Mouse (Mus musculus) embryonic facial prominence, embryonic 12.5 days (tissue): Measurements from ENCODE around the gene Styk1. TPM values are rescaled to one million over a fixed set of nuclear protein-coding genes. Genes with fewer than 3 reads are reported as not detected.
A peak's percentile ranks its signal among the peaks of the same experiment; 100 is the strongest.
"Not testable (repeated sequence)": the region's sequence is repeated elsewhere in the genome, so short reads cannot be mapped to it uniquely, and the experiment has no call there.

Experiments
- ATAC-seq: fragments of 200-750 bp; cut with Nextera tagmentation; 2 replicates; pipeline ENCODE4 v1.8.0; 2017; ENCODE audit not compliant: insufficient number of reproducible peaks, insufficient read depth, low FRiP score, low TSS enrichment
- H3K27ac ChIP-seq: fragments of 300-500 bp; sonication (generic); 2 replicates; pipeline ENCODE4 v1.5.1; 2016; ENCODE audit warnings: mild to moderate bottlenecking
- H3K27me3 ChIP-seq: fragments of 300-500 bp; sonication (generic); 2 replicates; pipeline ENCODE4 v1.6.1; 2016; ENCODE audit warnings: mild to moderate bottlenecking, moderate library complexity
- H3K36me3 ChIP-seq: fragments of 300-500 bp; sonication (generic); 2 replicates; pipeline ENCODE4 v1.6.1; 2016; ENCODE audit warnings: mild to moderate bottlenecking
- H3K4me1 ChIP-seq: fragments of 300-500 bp; sonication (generic); 2 replicates; pipeline ENCODE4 v1.6.1; 2016
- H3K4me2 ChIP-seq: fragments of 300-500 bp; sonication (generic); replicated peaks from 2 replicates; pipeline ENCODE4 v1.6.1; 2016; ENCODE audit warnings: mild to moderate bottlenecking, moderate library complexity
- H3K4me3 ChIP-seq: fragments of 300-500 bp; sonication (generic); 2 replicates; pipeline ENCODE4 v1.5.1; 2016; ENCODE audit warnings: mild to moderate bottlenecking
- H3K9ac ChIP-seq: fragments of 300-500 bp; sonication (generic); 2 replicates; pipeline ENCODE4 v1.6.1; 2016; ENCODE audit warnings: mild to moderate bottlenecking, moderate library complexity
- H3K9me3 ChIP-seq: fragments of 300-500 bp; sonication (generic); 2 replicates; pipeline ENCODE4 v1.6.1; 2016; ENCODE audit warnings: mild to moderate bottlenecking, moderate library complexity
- WGBS: fragments of 180-500 bp; shearing (Covaris S2); methylation state at CpG from one replicate; pipeline ENCODE4 v1.1.7; 2016; 5-methylcytosine and 5-hydroxymethylcytosine counted together
- polyA plus RNA-seq: library from polyadenylated mRNA; unstranded; fragments of >200 nt; fragmentation: Nextera tagmentation; extraction: Ambion mirVana; gene quantifications from 2 replicates; pipeline ENCODE4 v1.2.1, GENCODE M21; 2016

Gene Styk1
- polyA plus RNA-seq, 1 experiment from 2014 or later, result 2.6 TPM

DNA sequence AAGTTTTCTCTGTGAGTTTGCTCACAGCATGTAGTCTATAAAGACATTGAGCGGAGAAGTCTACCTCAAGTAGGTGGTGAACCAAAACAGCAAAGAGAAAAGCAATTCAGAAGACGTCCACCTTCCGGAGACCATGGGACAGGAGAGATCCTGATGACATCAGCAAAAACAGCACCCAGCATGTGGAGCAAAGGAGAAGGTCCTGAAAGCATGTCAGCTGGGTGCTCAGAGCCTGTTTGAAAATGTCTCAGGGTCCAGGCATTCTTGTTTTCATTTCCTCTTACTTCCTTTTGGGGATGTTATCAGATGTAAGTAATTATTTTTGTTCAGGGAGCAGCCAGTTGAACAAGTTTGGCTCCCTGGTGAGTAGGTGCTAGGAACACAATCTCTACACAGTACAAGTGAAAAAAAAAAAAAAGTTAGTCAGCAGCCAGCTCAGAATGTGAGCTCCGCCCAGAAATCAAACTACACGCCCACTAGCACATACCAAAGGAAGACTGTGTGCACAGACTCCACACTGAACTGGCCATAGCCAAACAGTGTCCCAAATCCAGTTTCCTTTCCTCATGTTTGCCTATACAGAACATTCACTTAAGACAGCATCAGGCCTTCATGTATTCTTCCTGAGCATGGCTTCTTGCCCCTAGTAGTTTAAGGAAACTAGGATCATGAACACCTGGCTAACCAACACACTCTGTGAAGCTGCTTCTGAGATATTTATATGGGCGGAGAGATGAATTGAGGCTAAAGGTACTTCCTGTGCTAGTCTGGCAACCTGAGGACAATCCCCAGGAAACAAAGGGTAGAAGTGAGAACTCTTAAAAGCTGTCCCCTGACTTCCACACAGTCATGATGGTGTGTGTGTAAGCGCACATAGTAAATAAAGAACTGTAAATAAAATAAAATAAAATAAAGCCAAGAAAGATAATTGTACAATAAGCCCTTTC, 37.0 kb downstream of the Styk1 start:
- 0 out of 2 replicates have a peak, but pooled peaks cover 3% of the 10 kb centered on the region for H3K9me3 ChIP-seq
- no peaks in the 10 kb centered on the region for H3K36me3 ChIP-seq
- ATAC-seq, result no peak
- H3K27ac ChIP-seq, result no peak overlapping the region
- H3K27me3 ChIP-seq, result no peaks in the 10 kb centered on the region
- H3K9ac ChIP-seq, result no peak overlapping the region
- H3K4me2 ChIP-seq, result no peak overlapping the region
- 84% methylated on average over 7 of the region's 7 CpGs for WGBS
- no peak overlapping the region for H3K4me3 ChIP-seq
- no peaks in the 10 kb centered on the region for H3K4me1 ChIP-seq

DNA sequence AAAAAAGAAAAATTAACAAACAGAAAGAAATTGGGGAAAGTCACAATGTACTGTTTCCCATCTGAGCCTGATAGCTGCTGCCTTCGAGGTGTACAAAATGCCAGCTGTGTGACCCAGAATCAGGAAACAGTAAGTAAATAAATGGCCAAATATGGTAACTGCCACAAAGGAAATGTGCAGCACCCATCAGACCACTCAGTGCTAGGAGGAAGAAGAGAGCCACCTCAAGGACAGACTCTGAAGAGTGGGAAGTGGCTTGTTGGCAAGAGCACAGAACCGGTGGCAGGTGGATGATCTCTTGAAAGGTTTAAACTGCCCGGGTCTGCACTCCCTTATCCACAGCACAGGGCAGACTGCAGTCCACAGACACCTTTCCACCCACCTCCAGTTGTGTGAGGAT, 45.4 kb downstream of the Styk1 start:
- 66% methylated on average over 3 of the region's 3 CpGs for WGBS
- no peak overlapping the region for H3K4me2 ChIP-seq
- no peak overlapping the region for H3K9ac ChIP-seq
- no peaks in the 10 kb centered on the region for H3K27me3 ChIP-seq
- no peaks in the 10 kb centered on the region for H3K9me3 ChIP-seq
- no peaks in the 10 kb centered on the region for H3K36me3 ChIP-seq
- no peak for ATAC-seq
- no peak overlapping the region for H3K27ac ChIP-seq
- no peaks in the 10 kb centered on the region for H3K4me1 ChIP-seq
- no peak overlapping the region for H3K4me3 ChIP-seq

DNA sequence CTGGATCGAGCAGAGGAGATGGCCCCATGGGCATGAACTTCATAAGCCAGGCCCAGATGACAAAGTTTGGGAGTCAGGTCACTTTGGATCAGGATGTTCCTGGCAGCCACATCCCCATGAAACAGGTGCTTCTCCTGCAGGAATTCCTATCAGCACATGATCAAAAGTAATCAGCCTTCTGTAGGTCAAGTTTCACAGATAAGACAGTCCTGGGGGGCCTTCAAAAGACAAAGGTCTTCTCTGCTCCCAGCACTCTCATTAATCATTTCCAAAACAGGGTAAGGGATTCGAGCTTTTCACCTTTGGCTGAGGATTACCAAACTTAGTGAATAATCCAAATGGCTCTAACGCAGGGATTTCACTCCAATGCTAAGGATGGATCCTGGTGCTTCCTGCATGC, 48.6 kb downstream of the Styk1 start:
- no peak overlapping the region for H3K4me2 ChIP-seq
- no peaks in the 10 kb centered on the region for H3K4me1 ChIP-seq
- no peaks in the 10 kb centered on the region for H3K27me3 ChIP-seq
- no peak overlapping the region for H3K9ac ChIP-seq
- H3K9me3 ChIP-seq, result no peaks in the 10 kb centered on the region
- no peaks in the 10 kb centered on the region for H3K36me3 ChIP-seq
- no peak overlapping the region for H3K4me3 ChIP-seq
- no peak overlapping the region for H3K27ac ChIP-seq
- WGBS, result 52% methylated on average over 3 of the region's 3 CpGs
- no peak for ATAC-seq

DNA sequence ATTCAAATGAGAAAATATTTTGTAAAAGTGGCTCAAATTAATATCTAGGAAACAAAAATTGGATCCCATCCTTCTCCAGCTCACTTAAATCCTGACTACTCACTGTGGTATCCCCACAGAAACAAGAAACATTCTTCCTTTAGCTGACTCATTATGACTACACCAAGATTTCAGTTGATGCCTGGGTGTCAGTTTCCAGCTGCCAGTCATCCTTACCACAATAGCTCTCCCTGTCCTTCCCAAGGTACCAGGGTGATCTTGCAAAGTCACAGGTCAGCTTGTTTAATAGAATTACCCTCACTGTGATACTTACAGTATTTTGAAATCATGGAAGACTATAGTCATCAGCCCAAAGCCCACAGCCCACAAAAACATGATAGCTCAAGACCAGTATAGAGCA, 54.9 kb downstream of the Styk1 start:
- Histone ChIP-seq H3K27me3 (no peaks in the 10 kb centered on the region), H3K9me3 (no peaks in the 10 kb centered on the region), H3K36me3 (no peaks in the 10 kb centered on the region), H3K4me3 (no peak overlapping the region), H3K4me1 (no peaks in the 10 kb centered on the region), H3K9ac (no peak overlapping the region), H3K4me2 (no peak overlapping the region), H3K27ac (no peak overlapping the region)
- no peak for ATAC-seq

DNA sequence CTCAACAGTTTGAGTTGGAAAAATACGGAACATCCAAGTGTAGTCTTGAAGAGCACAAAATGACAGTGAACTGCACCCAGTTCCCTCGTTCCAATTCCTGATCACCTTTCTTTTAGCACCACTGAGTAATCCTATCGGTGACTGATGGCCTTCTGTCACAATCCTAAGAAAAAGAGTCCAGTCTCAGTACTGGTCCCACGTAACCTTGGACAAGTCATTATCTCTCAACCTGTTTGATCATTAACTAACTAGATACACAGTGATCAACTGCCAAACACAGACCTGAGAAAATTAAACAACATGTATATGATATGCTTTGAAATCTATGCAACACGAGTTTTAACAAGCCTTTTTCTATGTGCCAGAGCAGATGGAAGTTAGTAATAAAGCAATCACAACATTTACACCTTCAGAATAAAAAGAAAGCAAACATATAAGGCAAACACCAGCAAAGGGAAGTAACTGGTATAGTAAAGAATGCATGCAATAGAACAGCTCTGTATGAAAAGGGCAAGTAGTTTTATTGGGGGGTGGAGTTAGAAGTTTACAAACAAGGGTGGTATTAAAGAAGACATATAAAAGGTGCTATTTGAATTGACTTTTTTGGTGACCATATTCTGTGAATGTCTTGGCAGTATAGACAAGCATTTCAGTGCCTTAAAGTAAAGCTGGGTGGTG, 58.8 kb downstream of the Styk1 start:
- Histone ChIP-seq H3K4me3 (no peak overlapping the region), H3K9ac (no peak overlapping the region), H3K27me3 (no peaks in the 10 kb centered on the region), H3K4me1 (peaks cover 5% of the 10 kb centered on the region; the same call in 1 of the 2 replicates), H3K36me3 (no peaks in the 10 kb centered on the region), H3K4me2 (no peak overlapping the region), H3K27ac (no peak overlapping the region), H3K9me3 (no peaks in the 10 kb centered on the region)
- ATAC-seq, result no peak
- WGBS, result 89% methylated on average over 5 of the region's 5 CpGs

DNA sequence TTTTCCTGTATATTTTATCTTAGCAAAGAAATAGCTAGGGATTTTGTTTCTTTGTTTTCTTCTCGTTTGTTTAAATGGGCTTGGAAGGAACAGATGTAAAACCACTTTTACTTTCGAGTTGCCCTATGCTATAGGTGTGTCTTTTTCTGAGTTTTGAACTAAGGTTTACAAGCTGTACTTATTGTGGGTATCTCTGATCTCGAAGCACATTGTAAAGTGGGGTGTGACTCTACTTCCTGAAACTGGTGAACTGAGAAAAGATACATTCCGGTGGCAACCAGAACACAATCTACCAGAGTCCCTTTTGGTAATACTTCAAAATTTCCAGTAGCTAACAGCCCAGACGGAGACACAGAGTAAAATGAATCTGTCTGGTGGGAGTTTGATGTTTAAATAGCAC, 59.5 kb downstream of the Styk1 start:
- Histone ChIP-seq H3K9me3 (no peaks in the 10 kb centered on the region), H3K4me2 (no peak overlapping the region), H3K4me1 (peaks cover 5% of the 10 kb centered on the region; the same call in 1 of the 2 replicates), H3K27me3 (no peaks in the 10 kb centered on the region), H3K9ac (no peak overlapping the region), H3K36me3 (no peaks in the 10 kb centered on the region), H3K27ac (no peak overlapping the region), H3K4me3 (no peak overlapping the region)
- ATAC-seq, result no peak
- WGBS, result 90% methylated on average over 5 of the region's 5 CpGs

DNA sequence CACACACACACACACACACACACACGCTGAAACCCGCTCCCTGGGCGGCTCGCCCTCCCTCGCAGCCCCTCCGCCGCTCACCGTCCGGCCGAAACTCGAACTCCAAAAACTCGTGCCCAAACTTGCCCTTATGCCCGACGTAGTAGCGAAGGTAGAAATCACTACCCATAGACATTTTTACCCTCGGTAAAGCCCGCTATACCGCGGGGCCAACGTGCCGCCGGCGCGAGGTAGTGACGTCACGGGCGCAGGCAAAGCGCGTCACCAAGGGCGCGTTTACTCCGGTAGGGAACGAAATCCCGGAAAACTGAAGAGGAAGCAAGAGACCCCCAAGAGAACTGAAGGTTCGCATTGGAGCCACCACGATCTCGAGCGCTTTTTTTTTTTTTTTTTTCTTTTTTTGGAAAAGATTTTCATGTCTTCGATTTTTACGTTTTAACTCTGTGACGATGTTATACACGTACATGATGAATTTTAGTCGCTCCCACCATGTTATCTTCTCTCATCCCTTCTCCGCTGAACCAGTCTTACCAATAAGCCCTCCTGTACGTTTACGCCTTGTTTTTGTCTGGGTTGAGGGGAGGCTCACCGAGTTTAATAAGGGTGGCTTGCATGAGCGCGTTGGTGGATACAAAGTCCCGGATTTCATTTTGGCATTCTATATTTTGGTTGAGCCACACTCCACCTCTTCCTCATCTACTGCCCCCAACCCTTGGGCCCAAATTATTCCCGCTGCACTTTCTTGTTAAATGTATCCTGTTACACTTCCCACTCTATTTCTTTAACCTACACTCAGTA, 60.2 kb downstream of the Styk1 start, which contains the start of gene Magohb:
Gene Magohb, minus strand, starts transcription at position 254 of the 798 bp plus-strand sequence.
- 1% methylated on average over 47 of the region's 51 CpGs for WGBS

DNA sequence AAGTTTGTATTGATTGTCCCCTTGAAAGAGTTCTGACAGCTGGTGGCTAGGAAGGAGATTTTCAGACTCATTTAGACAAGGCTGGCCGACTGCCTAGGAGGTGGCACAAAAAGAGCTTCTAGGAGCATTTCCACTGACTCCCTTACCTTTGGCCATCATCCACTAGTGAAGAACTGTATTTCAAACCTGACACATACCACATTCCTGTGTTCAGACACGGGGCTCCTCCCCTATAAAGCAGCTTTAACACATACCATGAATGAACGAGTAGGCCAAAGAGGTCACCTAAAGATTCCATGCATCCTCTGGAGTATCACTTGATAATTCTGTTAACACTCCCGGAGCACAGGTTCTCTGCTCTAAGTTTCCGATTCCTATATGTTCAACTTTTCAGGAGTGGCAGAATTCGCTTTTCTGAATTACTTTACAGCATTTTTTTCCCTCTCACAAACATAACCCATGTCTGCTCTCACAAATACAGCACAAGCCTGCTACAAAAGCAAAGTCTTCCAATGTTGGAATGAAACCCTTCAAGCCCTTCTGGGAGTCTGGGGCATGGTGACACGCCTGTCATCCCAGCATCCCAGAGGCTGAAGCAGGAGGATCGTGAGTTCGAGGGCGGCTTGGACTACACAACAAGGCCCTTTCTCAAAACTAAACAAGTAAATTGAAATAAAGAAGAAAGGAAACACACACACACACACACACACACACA, 61.0 kb downstream of the Styk1 start:
- ATAC-seq, result no peak
- Histone ChIP-seq H3K4me2 (peak overlapping the region; percentile 57), H3K27me3 (no peaks in the 10 kb centered on the region), H3K4me3 (peak overlapping the region; percentile 66), H3K9me3 (no peaks in the 10 kb centered on the region), H3K27ac (no peak overlapping the region), H3K4me1 (peaks cover 5% of the 10 kb centered on the region; the same call in 1 of the 2 replicates), H3K9ac (peak overlapping the region; percentile 65), H3K36me3 (no peaks in the 10 kb centered on the region)
- WGBS, result 20% methylated on average over 10 of the region's 10 CpGs

More for the DNA sequence above, 60.2 kb downstream of the Styk1 start, which contains the start of gene Magohb:
- Histone ChIP-seq H3K27me3 (no peaks in the 10 kb centered on the region), H3K36me3 (no peaks in the 10 kb centered on the region), H3K4me1 (peaks cover 5% of the 10 kb centered on the region; the same call in 1 of the 2 replicates), H3K4me3 (peak within 1 kb of the TSS; percentile 66), H3K4me2 (peak within 1 kb of the TSS; percentile 57), H3K9me3 (no peaks in the 10 kb centered on the region), H3K9ac (peak within 1 kb of the TSS; percentile 65), H3K27ac (peak within 1 kb of the TSS; percentile 50; the same call in 1 of the 2 replicates)
- ATAC-seq, result no peak; the same call in 1 of the 2 replicates

DNA sequence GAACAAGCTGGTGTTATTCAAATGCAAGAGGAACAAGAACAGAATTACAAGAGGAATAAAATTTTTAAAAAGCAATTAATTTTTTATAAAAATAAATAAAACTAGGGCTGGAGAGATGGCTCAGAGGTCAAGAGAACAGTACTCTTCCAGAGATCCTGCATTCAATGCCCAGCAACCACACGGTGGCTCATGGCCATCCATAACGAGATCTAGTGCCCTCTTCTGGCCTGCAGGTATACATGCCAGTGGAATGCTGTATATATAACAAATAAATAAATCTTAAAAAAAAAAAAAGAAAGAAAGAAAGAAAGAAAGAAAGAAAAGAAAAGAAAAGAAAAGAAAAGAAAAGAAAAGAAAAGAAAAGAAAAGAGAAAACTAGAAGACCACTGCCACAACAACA, 63.0 kb downstream of the Styk1 start:
- H3K4me1 ChIP-seq, result peaks cover 5% of the 10 kb centered on the region; the same call in 1 of the 2 replicates
- no peak for ATAC-seq
- 22% methylated on average over 2 of the region's 2 CpGs for WGBS

DNA sequence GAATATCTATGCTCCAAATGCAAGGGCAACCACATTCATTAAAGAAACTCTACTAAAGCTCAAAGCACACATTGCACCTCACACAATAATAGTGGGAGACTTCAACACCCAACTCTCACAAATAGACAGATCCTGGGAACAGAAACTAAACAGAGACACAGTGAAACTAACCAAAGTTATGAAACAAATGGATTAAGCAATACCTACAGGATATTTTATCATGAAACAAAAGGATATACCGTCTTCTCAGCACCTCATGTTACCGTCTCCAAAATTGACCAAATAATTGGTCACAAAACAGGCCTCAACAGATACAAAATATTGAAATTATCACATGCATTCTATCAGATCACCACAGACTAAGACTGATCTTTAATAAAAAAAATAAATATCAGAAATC, 75.2 kb downstream of the Styk1 start:
- H3K9me3 ChIP-seq, H3K4me1 ChIP-seq, H3K36me3 ChIP-seq, H3K27me3 ChIP-seq, ATAC-seq, H3K9ac ChIP-seq, H3K4me3 ChIP-seq, H3K4me2 ChIP-seq, H3K27ac ChIP-seq: not testable (repeated sequence)
- WGBS, result 94% methylated on average over 2 of the region's 2 CpGs

More for the DNA sequence above, 63.0 kb downstream of the Styk1 start:
- Histone ChIP-seq H3K36me3 (peaks cover 7% of the 10 kb centered on the region; the same call in 1 of the 2 replicates), H3K27me3 (no peaks in the 10 kb centered on the region), H3K4me3 (no peak overlapping the region), H3K9me3 (no peaks in the 10 kb centered on the region), H3K9ac (no peak overlapping the region), H3K4me2 (no peak overlapping the region), H3K27ac (no peak overlapping the region)

DNA sequence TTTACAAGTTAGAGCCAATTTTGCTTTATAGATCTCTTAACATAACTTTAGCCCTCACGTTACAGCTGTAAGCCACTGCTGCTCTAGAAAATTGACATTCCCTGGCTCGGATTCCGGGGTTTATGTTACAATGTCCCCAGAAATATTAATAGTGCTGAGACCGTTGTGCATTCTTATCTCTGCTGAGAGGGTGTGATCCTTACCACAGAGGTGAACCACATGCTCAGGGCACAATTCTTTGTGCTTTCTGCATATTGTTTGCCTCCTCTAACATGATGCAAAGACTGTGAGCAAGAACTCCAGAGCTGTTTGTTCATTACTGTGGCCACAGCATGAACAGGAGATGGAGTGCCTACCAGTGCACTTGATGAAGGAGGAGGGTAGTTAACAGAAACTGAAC, 76.7 kb downstream of the Styk1 start:
- H3K4me3 ChIP-seq, result no peak overlapping the region
- no peak for ATAC-seq
- 90% methylated on average over 4 of the region's 4 CpGs for WGBS
- H3K9me3 ChIP-seq, result no peaks in the 10 kb centered on the region
- no peak overlapping the region for H3K9ac ChIP-seq
- no peak overlapping the region for H3K4me2 ChIP-seq
- no peaks in the 10 kb centered on the region for H3K27me3 ChIP-seq
- H3K4me1 ChIP-seq, result no peaks in the 10 kb centered on the region
- no peak overlapping the region for H3K27ac ChIP-seq
- H3K36me3 ChIP-seq, result no peaks in the 10 kb centered on the region
